Mouse (Mus musculus) frontal cortex, postnatal 14 days (tissue): ENCODE results near the gene Tll2.
A peak's percentile ranks its signal among the peaks of the same experiment; 100 is the strongest.

ENCODE experiments used
- DNase-seq, 2 experiments: peaks; one replicate each; pipeline ENCODE4 v3.0.0; 2022; ENCODE audit warnings: low spot score in 2 of 2

The Tll2 gene

DNA sequence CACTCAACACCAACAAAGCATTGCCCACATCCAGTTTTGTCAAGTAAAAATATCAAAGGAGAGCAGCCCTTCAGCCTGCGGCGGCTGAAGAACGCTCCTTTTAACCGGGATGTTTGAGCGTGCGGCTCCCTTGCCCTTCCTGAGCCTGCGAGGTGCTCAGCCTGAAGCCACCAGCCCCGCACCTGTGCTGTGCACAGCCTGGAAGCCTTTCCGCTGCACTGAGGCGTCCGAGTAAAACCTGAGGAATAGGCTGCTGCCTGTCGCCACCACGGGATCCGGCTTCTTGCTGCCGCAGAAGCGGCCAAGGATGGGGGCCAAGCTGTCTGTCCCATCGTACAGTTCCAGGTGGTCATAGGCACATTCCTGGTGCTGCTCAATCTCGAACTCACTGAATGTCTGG is 118.1 kb downstream of the Tll2 start:
- no peak for DNase-seq

- no peak for DNase-seq
Measured at GRCm38 (mm10) chr19:41087901-41088300, 118.7 kb downstream of the Tll2 start.

DNA sequence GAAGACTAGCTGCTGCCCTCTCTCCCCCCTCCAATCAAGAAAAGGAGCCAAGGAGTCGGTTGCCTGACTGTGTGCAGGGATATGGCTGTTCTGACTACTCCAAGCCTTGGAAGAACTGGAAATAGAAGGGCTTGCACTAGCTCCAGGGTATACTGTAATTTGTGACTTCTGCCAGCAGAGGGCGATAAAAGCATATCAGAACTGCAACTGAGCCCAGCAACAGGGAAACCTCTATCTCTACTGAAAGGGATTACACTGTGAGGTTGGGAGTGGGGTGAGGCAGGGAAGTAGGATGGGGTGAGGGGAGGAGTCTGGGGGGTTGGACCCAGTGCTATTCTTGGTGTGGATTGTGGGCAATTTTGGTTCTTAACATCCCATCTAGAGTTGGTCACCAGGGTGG is 119.9 kb downstream of the Tll2 start:
- DNase-seq: peak; percentile 54 to 84

- no peak for DNase-seq
Measured at GRCm38 (mm10) chr19:41086289-41086688, 120.3 kb downstream of the Tll2 start.

DNA sequence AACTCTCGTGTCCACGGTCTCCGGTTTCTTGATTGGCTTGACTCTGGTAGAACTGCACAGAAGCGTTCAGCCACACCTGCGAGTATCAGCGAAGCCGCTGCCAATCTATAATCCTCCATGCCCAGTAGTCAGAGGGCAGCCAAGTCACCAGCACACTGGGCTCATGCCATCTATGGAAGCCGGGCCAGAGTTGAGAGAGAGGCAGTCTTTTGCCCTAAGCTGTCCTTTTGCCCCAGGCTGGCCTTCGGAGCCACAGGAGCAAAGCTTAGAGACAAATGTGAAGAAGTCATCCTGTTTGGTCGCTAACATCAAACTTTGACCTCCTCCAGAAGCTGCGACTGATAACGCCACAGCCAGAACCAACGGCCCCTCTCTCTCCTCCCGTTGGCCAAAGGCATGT is 123.0 kb downstream of the Tll2 start:
- DNase-seq: no peak

- DNase-seq: no peak
Measured at GRCm38 (mm10) chr19:41081589-41081988, 125.0 kb downstream of the Tll2 start.

DNA sequence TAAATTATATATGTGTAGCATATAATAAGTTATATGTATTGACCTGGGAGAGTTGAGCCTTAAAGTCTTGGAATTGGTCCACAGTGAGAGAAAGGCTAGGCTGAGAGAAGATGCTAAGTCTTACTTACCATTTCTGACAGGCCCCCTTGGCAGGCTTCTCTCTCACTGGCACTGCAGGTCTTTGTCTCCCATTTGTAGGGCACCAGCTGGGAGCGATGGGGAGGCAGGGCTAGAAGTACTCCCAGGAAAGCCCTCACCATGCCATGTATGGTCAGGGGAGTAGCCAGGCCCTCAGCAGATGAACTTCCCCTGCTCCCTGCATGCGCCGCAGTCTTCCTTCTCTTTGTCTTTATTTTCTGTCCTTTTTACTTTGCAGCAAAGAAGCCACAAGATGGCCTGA is 129.7 kb downstream of the Tll2 start, which contains the start of gene Opalin:
Gene Opalin, minus strand, starts transcription at position 208 of the 400 bp plus-strand sequence.
- no peak for DNase-seq

- DNase-seq: no peak
Measured at GRCm38 (mm10) chr19:41073746-41074455, 132.7 kb downstream of the Tll2 start.

GRCm38 (mm10) chr19:41071500-41071899 is 135.1 kb downstream of the Tll2 start:
- peak; percentile 73 to 89 for DNase-seq

DNA sequence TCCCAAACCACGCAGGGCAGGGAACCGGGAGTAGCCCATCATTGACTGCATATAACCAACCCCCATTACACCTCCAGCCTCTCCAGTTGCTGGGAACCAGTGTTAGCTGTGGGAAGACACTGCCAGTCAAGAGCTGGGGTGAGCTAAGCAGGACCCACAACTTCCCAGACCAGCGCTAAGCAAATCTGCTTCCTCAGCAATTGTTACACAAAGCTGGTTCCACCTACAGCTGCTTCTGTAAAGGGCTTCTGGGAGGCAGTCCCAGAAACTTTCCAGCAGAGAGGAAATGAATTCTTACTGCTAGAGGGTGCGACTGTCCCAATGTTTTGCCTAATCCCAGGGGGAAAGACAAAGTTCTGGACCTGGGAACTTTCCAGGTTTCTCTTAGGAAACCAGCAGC is 151.9 kb downstream of the Tll2 start:
- DNase-seq: no peak

DNA sequence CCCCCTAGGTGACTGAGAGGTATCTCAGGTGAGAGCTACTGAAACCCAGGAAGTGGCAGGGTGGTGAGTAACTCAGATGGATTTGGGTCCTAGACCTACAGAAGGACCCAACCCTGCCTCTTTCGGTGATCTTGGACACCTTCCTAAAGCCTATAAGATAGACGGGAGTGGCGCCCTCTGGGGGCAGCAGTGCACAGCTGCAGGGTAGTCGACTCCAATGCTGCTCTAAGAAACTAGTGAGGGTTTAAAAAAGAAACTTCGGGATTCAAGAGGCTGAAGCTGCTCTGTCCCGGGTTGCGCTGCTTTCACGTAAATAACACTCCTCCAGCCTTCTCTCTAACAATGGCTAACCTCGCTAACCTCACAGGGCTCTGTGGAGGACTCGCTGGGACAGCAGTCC is 153.1 kb downstream of the Tll2 start:
- no peak for DNase-seq

DNA sequence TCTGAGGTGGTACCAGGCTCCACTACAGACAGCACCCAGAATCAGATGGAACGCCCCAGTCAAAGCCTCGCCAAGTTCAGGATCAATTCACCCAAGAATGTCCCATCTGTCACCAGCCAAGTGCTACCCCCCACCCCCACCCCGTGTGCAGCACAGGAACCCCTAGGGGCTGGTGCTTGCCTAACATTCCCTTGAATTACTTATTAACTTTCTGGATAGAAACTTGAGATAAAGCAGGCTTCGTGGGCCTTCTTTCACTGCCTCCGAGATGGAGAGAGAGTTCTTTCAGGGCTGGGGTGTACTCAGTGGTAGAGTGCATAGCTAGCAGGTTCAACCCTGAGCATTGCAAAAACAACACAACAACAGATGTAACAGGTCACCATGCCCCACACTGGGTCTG is 154.4 kb downstream of the Tll2 start:
- no peak for DNase-seq

DNA sequence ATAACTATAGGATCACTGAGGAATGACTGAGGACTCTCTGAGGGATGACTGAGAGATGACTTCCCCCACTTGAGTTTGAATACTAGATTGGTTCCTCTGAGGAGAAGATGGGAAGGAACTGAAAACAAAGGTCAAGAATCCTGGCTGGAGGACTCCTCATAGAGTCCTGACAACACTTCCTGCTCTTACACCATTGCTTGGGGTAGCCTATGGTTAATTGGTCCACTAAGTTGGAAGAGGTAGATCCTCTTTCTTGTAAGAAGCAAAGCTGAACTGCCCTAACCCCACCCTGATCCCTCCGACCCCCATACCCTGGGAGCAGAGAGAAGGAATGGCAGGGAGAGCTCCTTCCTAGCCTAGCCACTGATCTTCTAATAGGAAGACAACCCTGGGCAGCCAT is 154.9 kb downstream of the Tll2 start:
- DNase-seq: no peak

DNA sequence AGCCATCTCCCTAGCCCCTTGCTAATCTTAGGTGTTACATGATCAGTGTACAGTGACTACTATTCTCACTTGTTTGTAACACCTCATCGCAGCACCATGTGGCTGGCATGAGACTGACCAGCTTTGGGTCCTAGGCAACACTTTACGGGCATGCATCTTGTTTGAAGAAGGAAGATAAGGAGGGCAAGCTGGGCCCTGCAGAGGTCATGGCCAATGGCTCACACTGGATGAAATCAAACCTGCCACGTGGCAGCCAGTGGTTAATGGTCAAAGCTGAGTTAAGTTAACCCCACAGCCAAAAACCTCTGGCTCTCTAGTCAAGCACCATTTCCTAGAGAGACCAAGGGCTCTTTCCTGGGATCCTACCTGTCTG is 158.5 kb downstream of the Tll2 start:
- no peak for DNase-seq

GRCm38 (mm10) chr19:41047437-41048186 is 159.0 kb downstream of the Tll2 start:
- DNase-seq: no peak

DNA sequence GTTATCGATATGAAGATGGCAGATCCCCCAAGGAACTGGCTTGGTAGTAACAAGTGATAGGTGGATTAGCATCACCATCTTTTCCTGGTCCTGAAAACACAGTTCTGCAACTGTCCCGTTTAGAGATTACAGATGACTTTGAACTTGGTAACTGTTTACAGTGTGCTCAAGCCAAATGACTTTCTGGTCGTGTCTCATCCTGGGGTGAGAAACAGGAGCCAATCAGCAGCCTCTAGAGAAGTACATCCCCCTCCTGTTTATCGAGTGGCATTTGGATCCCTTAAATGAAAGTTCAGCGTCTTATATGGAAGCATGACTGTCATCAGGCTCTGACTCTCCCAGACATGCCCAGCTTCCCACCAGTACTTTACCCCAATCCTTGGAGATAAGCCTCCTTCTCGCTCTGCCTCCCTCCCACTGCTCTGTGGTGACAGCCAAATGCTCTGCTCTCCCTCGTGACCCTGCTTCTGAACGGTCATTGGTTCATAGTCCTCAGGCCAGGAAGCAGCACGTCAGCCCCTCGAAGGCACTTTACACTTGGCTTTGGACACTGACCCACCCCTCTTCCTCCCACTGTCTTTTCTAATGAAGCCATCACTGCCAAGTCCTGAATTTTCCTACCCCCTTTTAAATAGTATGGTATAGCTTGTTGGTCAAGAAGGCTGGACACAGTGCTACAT is 161.4 kb downstream of the Tll2 start:
- DNase-seq: no peak

DNA sequence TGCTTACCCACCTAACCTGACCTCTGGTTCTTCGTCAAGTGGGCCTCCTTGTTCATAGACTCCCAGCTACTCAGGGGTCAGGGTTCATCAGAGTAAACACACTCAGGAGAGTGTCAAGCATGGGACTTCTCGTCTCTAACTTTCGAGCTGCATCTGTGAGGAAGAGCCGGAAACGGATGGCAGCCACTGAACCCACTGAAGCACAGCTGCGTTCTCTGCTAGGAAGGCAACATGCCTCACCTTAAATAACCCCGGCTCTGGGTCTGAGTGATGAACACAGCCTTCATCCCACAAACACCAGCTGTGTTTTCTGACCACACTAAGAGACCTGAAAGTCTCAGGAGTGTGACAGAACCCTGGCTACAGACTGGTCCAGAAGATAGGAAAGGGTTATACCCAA is 167.5 kb downstream of the Tll2 start:
- DNase-seq: no peak

GRCm38 (mm10) chr19:41035809-41036551 is 170.7 kb downstream of the Tll2 start:
- no peak for DNase-seq
